Mouse (Mus musculus): ENCODE results near the gene Uggt2. TPM values are rescaled to one million over a fixed set of nuclear protein-coding genes. Genes with fewer than 3 reads are reported as not detected.
A peak's percentile ranks its signal among the peaks of the same experiment; 100 is the strongest.

Uggt2 gene
- polyA plus RNA-seq, 1 experiment from 2014 or later, result 10.2 TPM

GRCm38 (mm10) chr14:119123582-119123981, 24.4 kb upstream of the Uggt2 start:
- Histone ChIP-seq H3K27me3 (ENCODE audit: control insufficient read depth, insufficient read depth, low read length) (no peaks in the 10 kb centered on the region), H3K9me3 (replicated peaks; ENCODE audit: control insufficient read depth, low read length) (no peaks in the 10 kb centered on the region), H3K9ac (ENCODE audit: low read length) (peak overlapping the region; percentile 24; the same call in 1 of the 2 replicates), H3K4me1 (ENCODE audit: control insufficient read depth, insufficient read depth, low read length) (peaks cover 4% of the 10 kb centered on the region), H3K36me3 (ENCODE audit: control insufficient read depth, insufficient read depth, low read length) (no peaks in the 10 kb centered on the region), H3K27ac (ENCODE audit: low read length) (no peak overlapping the region), H3K4me2 (ENCODE audit: low read depth, low read length) (peak overlapping the region; percentile 57), H3K4me3 (replicated peaks; ENCODE audit: low read length) (peak overlapping the region; percentile 38)
- no peak for ATAC-seq (ENCODE audit: insufficient read depth, low FRiP score)
- 9% methylated on average over 12 of the region's 12 CpGs for WGBS

GRCm38 (mm10) chr14:119112558-119112957, 13.3 kb upstream of the Uggt2 start:
- H3K27ac ChIP-seq (ENCODE audit: low read length), result no peak overlapping the region
- H3K4me3 ChIP-seq (replicated peaks; ENCODE audit: low read length), result no peak overlapping the region
- no peaks in the 10 kb centered on the region for H3K9me3 ChIP-seq (replicated peaks; ENCODE audit: control insufficient read depth, low read length)
- no peak overlapping the region for H3K9ac ChIP-seq (ENCODE audit: low read length)
- no peak overlapping the region for H3K4me2 ChIP-seq (ENCODE audit: low read depth, low read length)
- H3K27me3 ChIP-seq (ENCODE audit: control insufficient read depth, insufficient read depth, low read length), result no peaks in the 10 kb centered on the region
- WGBS, result 66% methylated on average over 6 of the region's 6 CpGs
- no peaks in the 10 kb centered on the region for H3K36me3 ChIP-seq (ENCODE audit: control insufficient read depth, insufficient read depth, low read length)
- no peaks in the 10 kb centered on the region for H3K4me1 ChIP-seq (ENCODE audit: control insufficient read depth, insufficient read depth, low read length)
- no peak for ATAC-seq (ENCODE audit: insufficient read depth, low FRiP score)

GRCm38 (mm10) chr14:119109776-119110218, 10.6 kb upstream of the Uggt2 start:
- H3K4me3 ChIP-seq (replicated peaks; ENCODE audit: low read length), result no peak overlapping the region
- 79% methylated on average over 3 of the region's 3 CpGs for WGBS
- ATAC-seq (ENCODE audit: insufficient read depth, low FRiP score), result no peak

DNA sequence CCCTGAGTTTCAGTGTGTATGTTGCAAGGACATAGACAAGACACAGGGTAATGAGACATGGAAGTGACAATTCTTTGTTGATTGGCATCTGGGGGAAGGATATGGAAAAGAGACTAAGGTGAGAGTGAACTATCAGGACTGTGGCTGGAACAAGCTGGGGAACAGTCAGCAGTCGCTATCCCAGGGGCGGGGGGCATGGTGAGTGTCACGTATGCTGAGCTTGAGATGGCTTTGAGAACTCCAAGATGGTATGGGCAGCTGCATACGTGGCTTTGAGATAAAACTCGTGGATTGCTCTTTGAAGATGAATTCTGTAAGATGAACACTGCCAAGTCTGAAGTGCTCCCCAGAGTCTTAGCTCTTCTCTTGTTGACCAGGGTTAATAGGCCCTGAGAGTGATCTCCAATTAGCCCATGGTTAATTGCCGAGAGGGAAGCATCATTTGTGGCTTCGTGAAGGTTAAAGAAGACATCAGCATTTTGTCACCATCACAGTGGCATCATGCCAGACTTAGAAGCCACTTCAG, 9.6 kb upstream of the Uggt2 start:
- no peaks in the 10 kb centered on the region for H3K4me1 ChIP-seq (ENCODE audit: control insufficient read depth, insufficient read depth, low read length)
- no peak overlapping the region for H3K4me3 ChIP-seq (replicated peaks; ENCODE audit: low read length)
- H3K36me3 ChIP-seq (ENCODE audit: control insufficient read depth, insufficient read depth, low read length), result no peaks in the 10 kb centered on the region
- 69% methylated on average over 7 of the region's 7 CpGs for WGBS
- no peak overlapping the region for H3K4me2 ChIP-seq (ENCODE audit: low read depth, low read length)
- H3K27me3 ChIP-seq (ENCODE audit: control insufficient read depth, insufficient read depth, low read length), result no peaks in the 10 kb centered on the region
- no peaks in the 10 kb centered on the region for H3K9me3 ChIP-seq (replicated peaks; ENCODE audit: control insufficient read depth, low read length)
- no peak for ATAC-seq (ENCODE audit: insufficient read depth, low FRiP score)
- no peak overlapping the region for H3K27ac ChIP-seq (ENCODE audit: low read length)
- H3K9ac ChIP-seq (ENCODE audit: low read length), result no peak overlapping the region

More at GRCm38 (mm10) chr14:119109776-119110218, 10.6 kb upstream of the Uggt2 start:
- no peaks in the 10 kb centered on the region for H3K27me3 ChIP-seq (ENCODE audit: control insufficient read depth, insufficient read depth, low read length)
- H3K4me1 ChIP-seq (ENCODE audit: control insufficient read depth, insufficient read depth, low read length), result no peaks in the 10 kb centered on the region
- H3K4me2 ChIP-seq (ENCODE audit: low read depth, low read length), result no peak overlapping the region
- H3K9me3 ChIP-seq (replicated peaks; ENCODE audit: control insufficient read depth, low read length), result no peaks in the 10 kb centered on the region
- H3K27ac ChIP-seq (ENCODE audit: low read length), result no peak overlapping the region
- no peak overlapping the region for H3K9ac ChIP-seq (ENCODE audit: low read length)
- no peaks in the 10 kb centered on the region for H3K36me3 ChIP-seq (ENCODE audit: control insufficient read depth, insufficient read depth, low read length)

GRCm38 (mm10) chr14:119107591-119107990, 8.4 kb upstream of the Uggt2 start:
- WGBS, result 93% methylated on average over 8 of the region's 8 CpGs
- no peaks in the 10 kb centered on the region for H3K27me3 ChIP-seq (ENCODE audit: control insufficient read depth, insufficient read depth, low read length)
- H3K36me3 ChIP-seq (ENCODE audit: control insufficient read depth, insufficient read depth, low read length), result no peaks in the 10 kb centered on the region

GRCm38 (mm10) chr14:119099570-119099891, 301 bp upstream of the Uggt2 start:
- Histone ChIP-seq H3K9ac (ENCODE audit: low read length) (peak overlapping the region; percentile 82), H3K4me2 (ENCODE audit: low read depth, low read length) (peak overlapping the region; percentile 84), H3K4me1 (ENCODE audit: control insufficient read depth, insufficient read depth, low read length) (no peaks in the 10 kb centered on the region), H3K27me3 (ENCODE audit: control insufficient read depth, insufficient read depth, low read length) (no peaks in the 10 kb centered on the region), H3K4me3 (replicated peaks; ENCODE audit: low read length) (peak overlapping the region; percentile 67), H3K36me3 (ENCODE audit: control insufficient read depth, insufficient read depth, low read length) (no peaks in the 10 kb centered on the region), H3K27ac (ENCODE audit: low read length) (peak overlapping the region; percentile 46; the same call in 1 of the 2 replicates), H3K9me3 (replicated peaks; ENCODE audit: control insufficient read depth, low read length) (no peaks in the 10 kb centered on the region)
- WGBS, result 3% methylated on average over 13 of the region's 13 CpGs
- no peak for ATAC-seq (ENCODE audit: insufficient read depth, low FRiP score)

More at GRCm38 (mm10) chr14:119107591-119107990, 8.4 kb upstream of the Uggt2 start:
- Histone ChIP-seq H3K4me1 (ENCODE audit: control insufficient read depth, insufficient read depth, low read length) (no peaks in the 10 kb centered on the region), H3K9me3 (replicated peaks; ENCODE audit: control insufficient read depth, low read length) (no peaks in the 10 kb centered on the region), H3K9ac (ENCODE audit: low read length) (no peak overlapping the region), H3K27ac (ENCODE audit: low read length) (no peak overlapping the region), H3K4me2 (ENCODE audit: low read depth, low read length) (no peak overlapping the region), H3K4me3 (replicated peaks; ENCODE audit: low read length) (no peak overlapping the region)
- ATAC-seq (ENCODE audit: insufficient read depth, low FRiP score), result no peak

DNA sequence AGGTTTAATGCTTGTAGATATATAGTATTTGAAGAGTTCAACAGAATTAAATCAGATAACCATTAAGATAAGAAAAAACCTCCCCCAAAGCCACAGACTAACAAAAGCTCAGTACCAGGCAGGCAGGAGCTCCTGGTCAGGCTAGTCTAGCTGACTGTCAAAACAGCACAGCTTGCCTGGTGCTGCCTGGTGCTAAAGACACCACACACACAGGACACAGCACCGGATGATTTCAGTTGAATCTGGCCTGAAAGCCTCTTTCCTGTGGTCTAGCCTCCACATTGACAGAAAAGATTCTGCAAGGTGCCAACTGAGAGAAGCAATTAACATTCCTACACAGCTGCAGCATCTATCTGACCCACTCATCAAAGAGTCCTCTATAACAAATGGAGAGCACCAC, 37.4 kb downstream of the Uggt2 start:
- Histone ChIP-seq H3K9ac (ENCODE audit: low read length) (no peak overlapping the region), H3K4me3 (replicated peaks; ENCODE audit: low read length) (no peak overlapping the region), H3K36me3 (ENCODE audit: control insufficient read depth, insufficient read depth, low read length) (no peaks in the 10 kb centered on the region), H3K27me3 (ENCODE audit: control insufficient read depth, insufficient read depth, low read length) (no peaks in the 10 kb centered on the region), H3K9me3 (replicated peaks; ENCODE audit: control insufficient read depth, low read length) (no peaks in the 10 kb centered on the region), H3K4me1 (ENCODE audit: control insufficient read depth, insufficient read depth, low read length) (no peaks in the 10 kb centered on the region), H3K27ac (ENCODE audit: low read length) (no peak overlapping the region), H3K4me2 (ENCODE audit: low read depth, low read length) (no peak overlapping the region)
- 88% methylated on average over 1 of the region's 1 CpGs for WGBS
- no peak for ATAC-seq (ENCODE audit: insufficient read depth, low FRiP score)

GRCm38 (mm10) chr14:119060682-119061081, 38.5 kb downstream of the Uggt2 start:
- Histone ChIP-seq H3K4me2 (ENCODE audit: low read depth, low read length) (no peak overlapping the region), H3K27ac (ENCODE audit: low read length) (no peak overlapping the region), H3K9me3 (replicated peaks; ENCODE audit: control insufficient read depth, low read length) (no peaks in the 10 kb centered on the region), H3K36me3 (ENCODE audit: control insufficient read depth, insufficient read depth, low read length) (no peaks in the 10 kb centered on the region), H3K27me3 (ENCODE audit: control insufficient read depth, insufficient read depth, low read length) (no peaks in the 10 kb centered on the region), H3K4me1 (ENCODE audit: control insufficient read depth, insufficient read depth, low read length) (no peaks in the 10 kb centered on the region), H3K4me3 (replicated peaks; ENCODE audit: low read length) (no peak overlapping the region), H3K9ac (ENCODE audit: low read length) (no peak overlapping the region)
- WGBS, result 91% methylated on average over 2 of the region's 2 CpGs
- no peak for ATAC-seq (ENCODE audit: insufficient read depth, low FRiP score)

GRCm38 (mm10) chr14:119057014-119057413, 42.2 kb downstream of the Uggt2 start:
- H3K9me3 ChIP-seq (replicated peaks; ENCODE audit: control insufficient read depth, low read length), result no peaks in the 10 kb centered on the region
- H3K27me3 ChIP-seq (ENCODE audit: control insufficient read depth, insufficient read depth, low read length), result no peaks in the 10 kb centered on the region
- no peaks in the 10 kb centered on the region for H3K36me3 ChIP-seq (ENCODE audit: control insufficient read depth, insufficient read depth, low read length)
- 83% methylated on average over 4 of the region's 4 CpGs for WGBS
- no peak overlapping the region for H3K9ac ChIP-seq (ENCODE audit: low read length)
- ATAC-seq (ENCODE audit: insufficient read depth, low FRiP score), result no peak
- no peak overlapping the region for H3K27ac ChIP-seq (ENCODE audit: low read length)
- H3K4me3 ChIP-seq (replicated peaks; ENCODE audit: low read length), result no peak overlapping the region
- no peaks in the 10 kb centered on the region for H3K4me1 ChIP-seq (ENCODE audit: control insufficient read depth, insufficient read depth, low read length)
- H3K4me2 ChIP-seq (ENCODE audit: low read depth, low read length), result no peak overlapping the region

All from stomach, embryonic 16.5 days (tissue).